Mouse (Mus musculus): ENCODE measurements around the gene Gm20737.
"Not testable (repeated sequence)": the region's sequence is repeated elsewhere in the genome, so short reads cannot be mapped to it uniquely, and the experiment has no call there.

The Gm20737 gene

GRCm38 (mm10) chrY:10535942-10536341 is at the start of gene Gm20737:
TSS of gene Gm20737 (minus strand) at chrY:10536042.
- not testable (repeated sequence) for DNase-seq (ENCODE audit: low spot score)

- DNase-seq (ENCODE audit: low spot score): not testable (repeated sequence)
Measured at GRCm38 (mm10) chrY:10553153-10553552, 17.3 kb upstream of the Gm20737 start, which contains the start of gene Gm21775. TSS of gene Gm21775 (plus strand) at chrY:10553453.
